Mouse (Mus musculus) yolk sac, embryonic 10.5 days (tissue): Measurements from ENCODE around the gene Folr1.
A peak's percentile ranks its signal among the peaks of the same experiment; 100 is the strongest.

Source experiments
- DNase-seq: peaks from one replicate; pipeline ENCODE4 v3.0.0-alpha.2; 2017; ENCODE audit warnings: low spot score

Folr1 gene

DNA sequence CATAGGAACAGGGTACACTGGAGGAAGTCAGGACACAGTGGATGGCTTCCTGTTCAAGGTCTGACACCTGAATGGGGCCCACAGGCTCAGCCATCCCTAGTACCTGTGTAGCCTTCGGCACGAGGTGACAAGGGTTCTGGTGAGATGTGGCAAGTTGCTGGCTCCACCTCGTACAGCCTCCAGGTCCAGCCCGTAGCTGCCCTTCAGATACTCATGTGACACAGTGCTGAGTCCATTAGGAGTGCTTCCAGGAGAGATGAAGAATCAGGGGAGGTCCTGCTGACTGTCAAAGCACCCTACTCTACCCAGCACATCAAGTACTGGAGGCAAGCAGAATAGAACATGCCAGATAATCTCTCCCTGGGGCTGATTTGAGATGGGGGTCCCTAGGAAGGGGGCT is 38.2 kb downstream of the Folr1 start:
- no peak for DNase-seq

DNA sequence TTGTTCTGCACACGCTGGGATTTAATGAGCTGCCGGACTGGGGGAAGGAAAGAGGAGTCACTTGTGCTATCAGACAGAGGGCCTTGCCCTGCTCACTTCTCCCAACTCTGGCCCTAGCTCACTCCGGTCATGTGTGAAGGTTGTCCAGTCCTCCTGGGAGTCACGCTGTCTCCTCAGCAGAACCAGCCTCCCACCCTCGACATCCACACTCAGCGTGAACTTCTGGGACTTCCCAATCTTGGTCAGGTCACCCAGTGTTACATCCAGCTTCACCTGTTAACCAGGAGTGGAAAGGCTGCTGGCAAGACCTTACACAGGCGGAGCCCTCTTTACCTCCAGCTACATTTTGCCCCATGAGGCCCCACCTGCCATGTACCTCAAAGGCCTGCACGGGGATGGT is 39.2 kb downstream of the Folr1 start:
- DNase-seq = no peak

DNA sequence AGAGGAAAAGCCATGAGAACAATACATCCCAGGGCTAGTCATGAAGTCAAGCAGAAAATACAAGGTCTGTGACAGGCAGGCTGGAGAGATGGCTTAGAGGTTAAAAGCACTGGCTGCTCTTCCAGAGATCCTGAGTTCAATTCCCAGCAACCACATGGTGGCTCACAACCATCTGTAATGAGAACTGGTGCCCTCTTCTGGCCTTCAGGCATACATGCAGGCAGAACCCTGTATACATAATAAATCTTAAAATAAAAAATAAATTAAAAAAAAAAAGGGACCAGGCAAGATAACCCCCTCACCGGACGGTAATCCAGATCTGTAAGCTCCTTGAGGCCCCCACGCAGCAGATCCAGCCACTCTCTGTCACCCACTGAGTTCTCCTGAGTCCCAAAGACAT is 40.2 kb downstream of the Folr1 start:
- DNase-seq = no peak

DNA sequence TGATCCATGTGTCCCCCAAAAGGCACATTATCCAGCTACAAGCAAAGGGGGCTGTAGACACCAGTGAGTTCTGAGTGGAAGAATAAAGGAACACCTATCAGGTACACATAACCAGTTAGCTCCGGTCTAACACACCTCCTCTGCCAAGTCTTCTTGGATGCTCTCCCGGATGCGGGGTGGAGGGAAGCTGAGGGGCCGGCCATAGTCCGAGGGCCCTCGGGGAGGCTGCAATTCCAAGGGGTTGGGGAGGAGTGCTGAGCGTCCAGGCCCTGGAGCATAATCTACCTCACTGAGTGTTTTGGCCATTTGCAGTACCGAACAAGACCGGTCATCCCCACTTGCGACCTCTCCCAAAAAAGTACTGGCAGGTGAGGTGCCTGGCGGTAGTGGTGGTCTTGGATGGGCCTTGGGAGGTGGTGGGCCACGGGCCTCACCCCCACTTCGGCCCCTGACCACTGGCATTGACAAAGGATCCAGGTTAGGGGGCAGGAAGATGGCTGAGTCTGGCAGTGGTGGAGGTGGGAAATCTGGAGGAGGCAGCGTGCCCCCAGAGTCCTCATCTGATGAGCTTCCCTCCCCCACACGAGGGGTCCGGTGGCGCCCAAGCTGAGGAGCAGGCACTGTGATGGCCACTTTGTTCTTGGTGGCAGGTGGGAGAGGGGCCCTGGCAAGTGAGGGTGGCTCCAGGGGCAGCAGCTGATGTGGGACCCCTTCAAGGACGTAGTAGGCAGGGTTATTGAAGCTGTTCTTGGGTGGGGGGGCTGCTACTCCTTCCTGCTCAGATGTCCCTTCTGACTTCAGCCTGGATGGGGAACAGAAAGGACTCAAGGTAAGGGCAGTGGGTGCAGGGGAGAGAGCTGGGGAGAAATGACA is 46.6 kb downstream of the Folr1 start:
- DNase-seq = no peak

DNA sequence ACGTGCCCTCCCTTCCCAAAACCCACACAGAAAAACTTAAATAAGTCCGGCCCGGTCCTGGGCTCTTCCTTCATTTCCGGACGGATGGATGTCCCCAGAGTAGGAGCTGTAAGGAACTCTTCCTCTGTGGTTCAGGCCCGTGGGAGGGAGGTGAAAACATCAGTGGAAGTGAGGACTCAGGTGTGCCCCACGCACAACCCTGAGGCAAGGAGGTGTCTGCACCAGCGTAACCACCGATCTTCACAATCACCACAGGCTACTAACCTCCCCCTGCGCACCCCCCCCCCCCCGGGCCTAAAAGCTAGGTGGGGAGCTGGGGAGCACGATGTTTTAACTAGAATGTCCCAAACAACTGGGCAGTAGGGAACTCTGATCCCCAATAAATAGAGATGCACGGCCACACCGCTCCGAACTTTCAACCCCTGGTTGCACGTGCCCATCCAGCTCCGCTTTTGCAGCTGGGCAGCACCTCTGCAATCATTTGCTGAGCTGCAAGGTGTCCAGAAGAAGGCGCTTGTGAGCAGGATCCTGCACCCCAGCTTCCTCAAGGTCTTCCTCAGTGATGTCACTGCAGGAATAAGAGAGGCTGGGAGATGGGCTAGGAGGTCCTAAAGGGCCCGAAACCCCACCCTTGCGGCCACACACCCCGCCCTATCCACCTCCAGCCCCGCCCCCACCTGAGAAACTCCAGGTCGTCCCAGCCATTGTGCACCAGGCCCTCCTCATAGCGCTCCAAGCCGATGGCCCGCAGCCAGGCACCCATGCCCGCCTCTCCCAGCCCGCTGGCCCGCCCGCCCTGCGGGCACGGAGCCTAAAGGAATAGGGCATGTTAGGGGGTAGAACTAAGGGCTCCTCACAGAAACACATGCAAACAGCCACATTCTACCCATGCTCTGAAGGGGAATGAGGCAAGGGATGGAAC is 47.5 kb downstream of the Folr1 start:
- no peak for DNase-seq

DNA sequence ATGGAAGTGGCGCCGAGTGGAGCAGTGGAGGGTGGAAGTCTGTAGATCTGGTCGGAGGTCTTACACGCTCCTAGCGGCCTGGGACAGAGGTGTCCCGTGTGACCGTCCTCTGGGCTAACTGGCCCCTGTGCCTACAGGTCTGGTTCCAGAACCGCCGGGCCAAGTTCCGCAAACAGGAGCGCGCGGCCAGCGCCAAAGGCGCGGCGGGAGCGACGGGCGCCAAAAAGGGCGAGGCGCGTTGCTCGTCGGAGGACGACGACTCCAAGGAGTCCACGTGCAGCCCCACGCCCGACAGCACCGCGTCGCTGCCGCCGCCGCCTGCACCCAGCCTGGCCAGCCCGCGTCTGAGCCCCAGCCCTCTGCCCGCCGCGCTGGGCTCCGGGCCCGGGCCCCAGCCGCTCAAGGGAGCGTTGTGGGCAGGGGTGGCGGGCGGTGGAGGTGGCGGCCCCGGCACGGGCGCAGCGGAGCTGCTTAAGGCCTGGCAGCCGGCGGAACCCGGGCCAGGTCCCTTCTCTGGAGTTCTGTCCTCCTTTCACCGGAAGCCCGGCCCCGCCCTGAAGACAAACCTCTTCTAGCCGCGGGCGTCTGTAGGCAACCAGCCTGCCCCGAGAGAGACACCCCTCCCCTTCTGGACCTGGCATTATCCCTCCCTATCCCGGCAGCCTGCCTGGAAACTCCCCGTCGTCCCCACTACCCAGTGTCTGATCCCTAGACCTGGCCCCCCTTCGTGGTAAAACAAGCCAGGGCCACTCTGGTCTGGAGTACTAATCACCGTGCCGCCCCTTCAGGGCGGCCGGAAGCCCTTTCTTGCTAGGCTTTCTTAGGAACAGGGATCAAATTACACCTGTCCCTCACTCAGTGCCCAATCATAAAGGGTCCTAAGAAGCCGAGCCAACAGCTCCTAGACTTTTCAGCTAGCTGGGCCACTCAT is 48.8 kb downstream of the Folr1 start:
- peak; percentile 76 for DNase-seq

DNA sequence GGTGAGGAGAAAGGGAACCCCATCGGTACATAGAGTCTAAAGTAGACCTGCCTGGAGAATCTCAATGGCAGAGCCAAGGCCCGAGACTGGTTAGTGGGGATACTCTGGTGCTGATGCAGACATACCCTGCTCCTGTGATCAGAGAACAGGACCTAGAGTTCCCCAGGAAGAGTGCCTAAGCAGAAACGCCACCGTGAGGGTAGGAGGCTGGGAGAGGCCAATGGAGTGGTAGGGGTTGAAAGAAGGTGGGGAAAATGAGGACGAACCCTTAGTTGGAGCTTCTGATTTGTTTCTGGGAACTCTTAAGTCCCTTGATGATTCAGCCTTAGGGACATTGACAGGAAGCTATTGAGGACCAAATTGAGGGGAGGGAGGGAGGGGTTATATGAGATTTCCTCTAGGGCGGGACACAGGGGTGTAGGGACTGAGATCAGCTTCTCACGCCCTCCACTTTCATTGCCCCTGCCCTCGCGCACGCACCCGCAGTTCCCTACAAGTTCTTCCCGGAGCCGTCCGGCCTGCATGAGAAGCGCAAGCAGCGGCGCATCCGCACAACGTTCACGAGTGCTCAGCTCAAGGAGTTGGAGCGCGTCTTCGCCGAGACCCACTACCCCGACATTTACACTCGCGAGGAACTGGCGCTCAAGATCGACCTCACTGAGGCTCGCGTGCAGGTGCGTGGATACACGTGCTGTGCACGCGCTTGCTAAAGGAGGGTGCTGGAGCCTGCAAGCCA is 50.1 kb downstream of the Folr1 start:
- no peak for DNase-seq

DNA sequence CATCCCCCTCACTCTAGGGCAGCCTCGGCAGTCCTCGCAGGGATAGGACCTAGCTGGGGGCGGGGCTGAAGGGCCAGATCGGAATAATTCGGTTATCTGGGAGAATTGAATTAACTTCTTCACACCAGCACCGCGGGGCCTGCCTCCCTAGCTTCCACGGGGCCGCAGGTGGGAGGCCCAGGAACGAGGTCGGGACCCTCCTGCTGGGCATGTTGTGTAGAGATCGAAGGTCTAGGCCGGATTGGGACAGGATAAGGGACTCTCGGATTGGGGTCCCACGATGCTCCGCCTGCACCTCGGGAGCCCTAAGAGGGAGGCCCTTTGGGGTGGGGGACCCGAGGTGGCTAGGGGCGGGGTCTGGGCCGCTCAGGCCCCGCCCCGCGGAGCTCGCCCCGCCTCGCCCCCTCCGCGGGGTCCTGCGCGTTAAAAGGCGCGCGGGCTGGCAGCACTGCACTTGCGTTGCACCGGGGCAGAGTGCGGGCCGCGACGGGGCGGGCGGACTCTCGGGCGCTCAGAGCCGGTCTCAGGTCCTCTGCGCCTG is 52.7 kb downstream of the Folr1 start, which contains the start of gene Phox2a:
Gene Phox2a (plus strand): TSS at position 453 of the 541 bp plus-strand sequence.
- DNase-seq = no peak
